In the genomic region with DNA sequence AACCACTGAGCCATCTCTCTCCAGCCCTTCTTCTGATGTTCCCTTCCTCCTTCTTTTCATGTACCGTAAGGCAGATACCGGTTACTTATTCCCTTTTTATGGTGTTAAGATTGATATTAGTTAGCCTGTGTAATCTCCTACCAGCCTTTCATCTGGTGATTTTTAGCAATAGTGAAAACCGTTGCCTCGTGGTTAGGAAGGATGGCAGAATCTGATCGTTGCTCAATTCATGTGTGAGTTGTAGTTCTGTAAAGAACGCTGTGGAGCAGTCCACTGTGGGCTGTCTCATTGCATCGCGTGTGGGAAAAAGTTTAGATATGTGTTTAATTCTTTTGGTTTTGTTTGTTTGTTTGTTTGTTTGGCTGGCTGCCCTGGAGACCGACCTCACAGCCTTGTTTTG, we compare ENCODE assay signal across 17 mouse cellular contexts.
"Had no signal": no experiment of that assay in that cellular context is flagged by ENCODE, and none has a peak within 500 bp of the region (broad histone marks: within the 10 kb centered on the region; RNA-seq: fewer than 3 reads in every experiment).

No protein-coding gene starts in this region.

- H3K9me3 ChIP-seq: kidney, embryonic 15.5 days; liver, embryonic 13.5 days; midbrain, embryonic 12.5 days; neural tube, embryonic 13.5 days had no signal

- H3K27ac ChIP-seq: kidney, embryonic 15.5 days; left cerebral cortex, adult 2 months; liver, embryonic 13.5 days; midbrain, embryonic 12.5 days; neural tube, embryonic 13.5 days had no signal

- H3K4me1 ChIP-seq: kidney, embryonic 15.5 days; liver, embryonic 13.5 days; midbrain, embryonic 12.5 days; neural tube, embryonic 13.5 days had no signal

- H3K4me3 ChIP-seq: kidney, embryonic 15.5 days; left cerebral cortex, adult 2 months; liver, embryonic 13.5 days; midbrain, embryonic 12.5 days; myocyte; neural tube, embryonic 13.5 days had no signal

- H3K27me3 ChIP-seq: kidney, embryonic 15.5 days; liver, embryonic 13.5 days; midbrain, embryonic 12.5 days; neural tube, embryonic 13.5 days had no signal

- H3K9ac ChIP-seq: kidney, embryonic 15.5 days; liver, embryonic 13.5 days; midbrain, embryonic 12.5 days; neural tube, embryonic 13.5 days had no signal

- ATAC-seq: midbrain, embryonic 16.5 days had no signal

- H3K4me2 ChIP-seq: kidney, embryonic 15.5 days; liver, embryonic 13.5 days; midbrain, embryonic 12.5 days; neural tube, embryonic 13.5 days had no signal

- DNase-seq: kidney, adult 8-10 months; kidney, postnatal 10 days; kidney, postnatal 36 days; layer of hippocampus, postnatal 36 days; liver, embryonic 13.5 days; lung, adult 2 months; lung, postnatal 14 days; retina, postnatal 1 day; right cerebral cortex, postnatal 25 days; thymus, adult 18-20 months; thymus, postnatal 36 days had no signal
